Mouse (Mus musculus) lung, adult 2 months (tissue): ENCODE measurements around the gene Zmym2.
"Not testable (repeated sequence)": the region's sequence is repeated elsewhere in the genome, so short reads cannot be mapped to it uniquely, and the experiment has no call there.

ENCODE experiments used
- CTCF ChIP-seq: fragments of 200-500 bp; IDR thresholded peaks from 2 replicates; pipeline ENCODE4 v1.5.1; 2011; ENCODE audit warnings: mild to moderate bottlenecking, low read length, control low read depth; ENCODE audit not compliant: insufficient read depth
- POLR2A ChIP-seq: fragments of 200-500 bp; IDR thresholded peaks from 2 replicates; pipeline ENCODE4 v1.6.1; 2011; ENCODE audit warnings: low read depth, mild to moderate bottlenecking, control low read depth, low read length, borderline replicate concordance; ENCODE audit errors: extremely low read depth

DNA sequence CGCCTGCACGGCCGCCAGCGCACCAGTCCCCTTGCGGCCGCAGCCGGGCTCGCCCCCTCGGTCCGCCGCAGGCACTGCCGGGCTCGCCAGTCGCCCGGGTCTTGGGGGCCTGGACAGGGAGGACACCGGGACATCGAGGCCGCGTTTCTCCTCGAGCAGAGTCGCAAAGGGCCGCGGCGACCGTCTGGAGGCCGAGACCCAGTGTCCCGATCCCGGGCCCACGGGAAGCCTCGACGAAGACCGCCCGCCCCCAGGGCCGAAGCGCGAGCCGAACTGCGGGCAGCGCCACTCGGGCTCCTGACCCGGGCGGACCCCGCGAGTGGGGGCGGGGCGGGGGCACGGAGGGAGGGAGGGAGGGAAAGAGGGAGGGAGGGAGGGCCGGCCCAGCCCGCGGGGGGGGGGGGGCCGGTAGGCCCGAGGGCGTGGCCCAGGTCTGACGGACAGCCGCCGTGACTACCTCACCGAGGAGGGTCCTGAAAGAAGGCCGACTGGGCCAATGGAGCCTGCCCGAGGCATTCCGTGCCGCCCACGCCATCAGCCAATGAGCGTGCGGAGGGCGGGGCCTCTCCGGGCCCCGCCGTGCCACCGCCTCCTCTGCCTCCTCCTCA lies 363 bp upstream of the Zmym2 start:
- TF ChIP-seq CTCF: not testable (repeated sequence)
- peak; percentile 43; the same call in 1 of the 2 replicates for TF ChIP-seq POLR2A
